Mouse (Mus musculus) kidney, embryonic 15.5 days (tissue): ENCODE results near the gene Ldhb. TPM values are rescaled to one million over a fixed set of nuclear protein-coding genes. Genes with fewer than 3 reads are reported as not detected.
A peak's percentile ranks its signal among the peaks of the same experiment; 100 is the strongest.

ENCODE experiments used
- ATAC-seq: fragments of 200-750 bp; cut with Nextera tagmentation; replicated peaks from 2 replicates; pipeline ENCODE4 v1.8.0; 2017; ENCODE audit warnings: moderate TSS enrichment; ENCODE audit not compliant: low FRiP score
- H3K27ac ChIP-seq: fragments of 300-500 bp; sonication (generic); 2 replicates; pipeline ENCODE4 v1.5.1; 2015; ENCODE audit warnings: mild to moderate bottlenecking, inconsistent platforms
- H3K27me3 ChIP-seq: fragments of 300-500 bp; sonication (generic); 2 replicates; pipeline ENCODE4 v1.6.1; 2015; ENCODE audit warnings: inconsistent platforms
- H3K36me3 ChIP-seq: fragments of 300-500 bp; sonication (generic); 2 replicates; pipeline ENCODE4 v1.6.1; 2015; ENCODE audit warnings: inconsistent platforms
- H3K4me1 ChIP-seq: fragments of 300-500 bp; sonication (generic); 2 replicates; pipeline ENCODE4 v1.6.1; 2015; ENCODE audit warnings: inconsistent platforms
- H3K4me2 ChIP-seq: fragments of 300-500 bp; sonication (generic); 2 replicates; pipeline ENCODE4 v1.6.1; 2015; ENCODE audit warnings: moderate library complexity, mild to moderate bottlenecking, inconsistent platforms
- H3K4me3 ChIP-seq: fragments of 300-500 bp; sonication (generic); replicated peaks from 2 replicates; pipeline ENCODE4 v1.5.1; 2015; ENCODE audit warnings: mild to moderate bottlenecking, inconsistent platforms
- H3K9ac ChIP-seq: fragments of 300-500 bp; sonication (generic); 2 replicates; pipeline ENCODE4 v1.6.1; 2015; ENCODE audit warnings: mild to moderate bottlenecking, inconsistent platforms
- H3K9me3 ChIP-seq: fragments of 300-500 bp; sonication (generic); replicated peaks from 2 replicates; pipeline ENCODE4 v1.6.1; 2016; ENCODE audit warnings: inconsistent platforms
- WGBS: fragments of 180-500 bp; shearing (Covaris S2); methylation state at CpG from one replicate; pipeline ENCODE4 v1.1.7; 2015; ENCODE audit warnings: mixed read lengths; 5-methylcytosine and 5-hydroxymethylcytosine counted together
- polyA plus RNA-seq: library from polyadenylated mRNA; unstranded; fragments of >200 nt; fragmentation: Nextera tagmentation; extraction: Ambion mirVana; gene quantifications from 2 replicates; pipeline ENCODE4 v1.2.1, GENCODE M21; 2015

The Ldhb gene
- polyA plus RNA-seq, 1 experiment from 2014 or later, result 697 TPM

DNA sequence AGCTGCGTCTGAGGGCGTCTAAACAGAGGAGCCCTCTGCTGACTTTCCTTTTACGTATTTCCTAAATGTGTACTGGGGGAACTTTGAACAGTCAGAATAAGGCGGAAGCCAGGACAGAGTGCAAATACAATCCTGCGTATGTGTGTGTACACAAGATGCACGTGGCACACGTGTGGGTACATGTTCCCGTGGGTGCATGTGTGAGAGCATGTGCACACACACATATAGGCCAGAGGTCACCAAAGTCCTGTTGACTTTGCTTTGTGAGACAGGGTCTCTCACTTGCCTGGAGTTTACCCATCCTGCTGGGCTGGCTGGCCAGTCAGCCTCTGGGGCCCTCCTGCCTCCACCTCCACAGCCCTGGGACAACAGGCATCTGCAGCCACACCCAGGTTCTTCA, 36.6 kb downstream of the Ldhb start:
- no peaks in the 10 kb centered on the region for H3K36me3 ChIP-seq

GRCm38 (mm10) chr6:142469602-142470001, 38.2 kb downstream of the Ldhb start:
- Histone ChIP-seq H3K4me2 (no peak overlapping the region), H3K4me3 (no peak overlapping the region), H3K27ac (no peak overlapping the region), H3K4me1 (no peaks in the 10 kb centered on the region), H3K27me3 (no peaks in the 10 kb centered on the region), H3K9me3 (no peaks in the 10 kb centered on the region), H3K9ac (no peak overlapping the region), H3K36me3 (no peaks in the 10 kb centered on the region)
- ATAC-seq, result no peak
- 52% methylated on average over 4 of the region's 4 CpGs for WGBS

More for the DNA sequence above, 36.6 kb downstream of the Ldhb start:
- no peak overlapping the region for H3K4me2 ChIP-seq
- no peak overlapping the region for H3K27ac ChIP-seq
- no peak overlapping the region for H3K9ac ChIP-seq
- no peaks in the 10 kb centered on the region for H3K27me3 ChIP-seq
- no peak for ATAC-seq
- H3K4me1 ChIP-seq, result no peaks in the 10 kb centered on the region
- WGBS, result 89% methylated on average over 8 of the region's 8 CpGs
- H3K9me3 ChIP-seq, result no peaks in the 10 kb centered on the region
- H3K4me3 ChIP-seq, result no peak overlapping the region

DNA sequence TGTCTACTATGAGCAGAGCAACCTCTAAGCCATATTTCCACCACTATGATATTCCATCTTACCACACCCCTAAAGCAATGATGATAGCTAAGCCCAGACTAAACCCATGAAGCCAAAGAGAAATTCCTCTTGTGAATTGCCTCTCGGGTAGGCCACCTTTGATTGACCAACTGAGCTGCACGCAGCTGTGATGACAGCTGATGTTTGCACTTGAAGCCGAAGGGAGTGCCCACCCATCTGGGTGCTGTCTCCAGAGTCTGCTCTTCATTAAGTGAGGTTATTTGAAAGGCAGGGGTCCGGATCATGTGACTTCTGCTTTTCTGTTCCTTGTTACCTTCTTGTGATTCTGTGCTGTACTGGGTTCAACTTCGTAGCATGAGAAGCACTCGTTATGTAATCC, 45.6 kb downstream of the Ldhb start:
- ATAC-seq, result no peak
- H3K4me2 ChIP-seq, result no peak overlapping the region
- WGBS, result 88% methylated on average over 6 of the region's 6 CpGs
- no peaks in the 10 kb centered on the region for H3K9me3 ChIP-seq
- H3K4me1 ChIP-seq, result no peaks in the 10 kb centered on the region
- no peaks in the 10 kb centered on the region for H3K27me3 ChIP-seq
- no peak overlapping the region for H3K27ac ChIP-seq
- H3K36me3 ChIP-seq, result no peaks in the 10 kb centered on the region
- no peak overlapping the region for H3K4me3 ChIP-seq
- no peak overlapping the region for H3K9ac ChIP-seq

DNA sequence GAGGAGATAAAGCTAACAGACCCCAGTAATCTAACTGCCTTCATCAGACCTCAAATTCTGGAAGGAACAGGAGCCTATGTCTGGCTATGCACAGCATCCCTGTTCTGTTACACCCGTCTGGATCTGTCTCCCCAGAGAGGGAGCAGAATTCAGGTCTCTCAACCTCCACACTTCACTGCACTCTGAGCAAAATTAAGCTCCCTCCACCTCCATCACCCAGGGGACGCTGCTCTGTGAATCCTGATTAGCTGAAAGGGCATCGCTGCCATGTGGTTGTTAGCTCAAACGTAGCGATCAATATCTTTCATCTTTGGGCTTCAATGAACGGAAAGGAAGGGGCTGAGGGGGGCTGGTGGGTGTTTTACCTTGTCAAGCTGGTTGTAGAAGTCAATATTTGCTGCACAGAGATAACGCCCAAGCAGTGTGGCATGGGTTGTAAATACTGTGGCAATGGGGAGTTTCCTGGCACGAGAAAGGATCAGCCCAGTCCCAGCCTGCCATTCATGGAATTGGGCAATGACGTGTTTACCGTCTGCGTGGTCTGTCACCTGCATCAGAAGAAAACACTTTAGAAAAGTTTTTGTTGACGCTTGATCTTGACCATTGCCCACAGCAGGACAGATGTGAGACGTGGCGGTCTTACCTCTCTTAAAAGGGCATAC, 48.6 kb downstream of the Ldhb start:
- no peak for ATAC-seq
- H3K27ac ChIP-seq, result no peak overlapping the region
- no peak overlapping the region for H3K9ac ChIP-seq
- no peaks in the 10 kb centered on the region for H3K9me3 ChIP-seq
- no peaks in the 10 kb centered on the region for H3K36me3 ChIP-seq
- WGBS, result 72% methylated on average over 14 of the region's 14 CpGs
- H3K4me2 ChIP-seq, result no peak overlapping the region
- H3K4me1 ChIP-seq, result no peaks in the 10 kb centered on the region
- H3K27me3 ChIP-seq, result no peaks in the 10 kb centered on the region
- H3K4me3 ChIP-seq, result no peak overlapping the region

GRCm38 (mm10) chr6:142458010-142458409, 49.7 kb downstream of the Ldhb start:
- no peak overlapping the region for H3K4me2 ChIP-seq
- no peaks in the 10 kb centered on the region for H3K27me3 ChIP-seq
- no peak overlapping the region for H3K9ac ChIP-seq
- H3K36me3 ChIP-seq, result no peaks in the 10 kb centered on the region
- H3K4me1 ChIP-seq, result no peaks in the 10 kb centered on the region
- H3K9me3 ChIP-seq, result no peaks in the 10 kb centered on the region
- no peak for ATAC-seq
- H3K4me3 ChIP-seq, result no peak overlapping the region
- WGBS, result 57% methylated on average over 7 of the region's 7 CpGs
- no peak overlapping the region for H3K27ac ChIP-seq

DNA sequence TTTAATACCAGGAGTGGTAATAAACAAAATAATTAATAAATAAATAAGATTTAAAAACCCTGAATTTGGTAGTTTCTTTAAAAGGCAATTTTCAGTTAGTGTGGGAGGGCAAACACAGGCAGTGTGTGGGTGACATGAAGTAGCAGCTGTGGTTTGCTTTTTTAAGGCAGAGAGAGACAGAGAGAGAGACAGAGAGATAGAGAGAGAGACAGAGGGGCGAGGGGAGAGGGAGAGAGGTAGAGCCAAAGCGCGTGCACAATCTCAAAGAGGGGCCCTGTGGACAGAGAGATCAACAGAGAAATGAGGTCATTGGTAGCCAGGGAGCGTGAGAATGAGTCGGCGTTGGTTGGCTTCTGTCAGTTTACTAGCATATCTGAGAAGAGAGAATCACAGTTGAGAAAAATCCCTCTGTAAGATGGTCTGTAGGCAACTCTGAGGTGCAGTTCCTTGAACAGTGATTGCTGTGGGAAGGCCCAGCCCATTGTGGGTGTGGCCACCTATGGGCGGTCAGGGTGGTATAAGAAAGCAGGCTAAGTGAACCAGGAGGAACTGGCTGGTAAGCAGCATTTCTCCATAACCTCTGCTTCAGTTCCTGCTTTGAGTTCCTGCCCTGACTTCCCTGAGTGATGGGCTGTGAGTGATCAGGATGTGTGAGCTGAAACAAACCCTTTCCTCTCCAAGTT, 52.3 kb downstream of the Ldhb start:
- no peaks in the 10 kb centered on the region for H3K9me3 ChIP-seq
- no peak overlapping the region for H3K9ac ChIP-seq
- H3K27ac ChIP-seq, result no peak overlapping the region
- no peaks in the 10 kb centered on the region for H3K36me3 ChIP-seq
- H3K4me2 ChIP-seq, result no peak overlapping the region
- WGBS, result 76% methylated on average over 7 of the region's 7 CpGs
- no peak overlapping the region for H3K4me3 ChIP-seq
- ATAC-seq, result peak; percentile 71
- H3K27me3 ChIP-seq, result no peaks in the 10 kb centered on the region
- H3K4me1 ChIP-seq, result no peaks in the 10 kb centered on the region

- Histone ChIP-seq H3K36me3 (no peaks in the 10 kb centered on the region), H3K9me3 (no peaks in the 10 kb centered on the region), H3K27ac (no peak overlapping the region), H3K4me1 (no peaks in the 10 kb centered on the region), H3K27me3 (no peaks in the 10 kb centered on the region), H3K4me3 (no peak overlapping the region), H3K4me2 (no peak overlapping the region), H3K9ac (no peak overlapping the region)
- WGBS, result 77% methylated on average over 2 of the region's 2 CpGs
- no peak for ATAC-seq
These were observed 54.4 kb downstream of the Ldhb start for GRCm38 (mm10) chr6:142453311-142453710.

- no peak overlapping the region for H3K4me3 ChIP-seq
- 57% methylated on average over 12 of the region's 12 CpGs for WGBS
- H3K4me1 ChIP-seq, result no peaks in the 10 kb centered on the region
- H3K36me3 ChIP-seq, result no peaks in the 10 kb centered on the region
- H3K9me3 ChIP-seq, result no peaks in the 10 kb centered on the region
- no peaks in the 10 kb centered on the region for H3K27me3 ChIP-seq
- no peak overlapping the region for H3K27ac ChIP-seq
- ATAC-seq, result no peak
- no peak overlapping the region for H3K9ac ChIP-seq
- H3K4me2 ChIP-seq, result no peak overlapping the region
These were observed 56.4 kb downstream of the Ldhb start for GRCm38 (mm10) chr6:142451381-142451780.

Other genes starting within 250 kb of the Ldhb start
- 0.27 TPM in 1 of 2 replicates, not detected in the other for gene Iapp, start 209.5 kb downstream of the Ldhb start, polyA plus RNA-seq
- 0.06 and 0.12 TPM in 2 replicates for gene Slco1a5, start 185.0 kb downstream of the Ldhb start, polyA plus RNA-seq
- 17.5 and 17.6 TPM in 2 replicates for gene Pyroxd1, start 162.3 kb downstream of the Ldhb start, polyA plus RNA-seq
- 22.6 and 28.9 TPM in 2 replicates for gene Recql, start 120.9 kb downstream of the Ldhb start, polyA plus RNA-seq
- gene Golt1b, start 120.7 kb downstream of the Ldhb start, polyA plus RNA-seq, result 101 and 103 TPM in 2 replicates
- 0.59 and 1.1 TPM in 2 replicates for gene Spx, start 94.5 kb downstream of the Ldhb start, polyA plus RNA-seq
- 0.23 and 1.3 TPM in 2 replicates for gene Gys2, start 34.8 kb downstream of the Ldhb start, polyA plus RNA-seq
- gene Kcnj8, start 63.7 kb upstream of the Ldhb start, polyA plus RNA-seq, result 24.4 and 26.8 TPM in 2 replicates
- gene Abcc9, start 194.4 kb upstream of the Ldhb start, polyA plus RNA-seq, result 6.2 and 7.7 TPM in 2 replicates
- 77.1 and 77.2 TPM in 2 replicates for gene Cmas, start 248.7 kb upstream of the Ldhb start, polyA plus RNA-seq